Mouse (Mus musculus) adrenal gland, adult 8-10 months (tissue): ENCODE results near the gene Tex47. TPM values are rescaled to one million over a fixed set of nuclear protein-coding genes. Genes with fewer than 3 reads are reported as not detected.

Experiments
- DNase-seq: peaks from one replicate; pipeline ENCODE4 v3.0.0; 2022
- total RNA-seq, 4 experiments: library from RNA; stranded (reverse); gene quantifications; 2 replicates each; pipeline ENCODE4 v1.2.4; 2022

Gene Tex47
- total RNA-seq, result not detected

- DNase-seq, result no peak
Observed at GRCm38 (mm10) chr5:7303819-7304218, at the start of gene Tex47. Gene Tex47 (plus strand): TSS chr5:7304119.

GRCm38 (mm10) chr5:7276659-7277455 lies 27.1 kb upstream of the Tex47 start:
- no peak for DNase-seq

- DNase-seq, result no peak
Observed at GRCm38 (mm10) chr5:7284336-7284735, 19.6 kb upstream of the Tex47 start.

GRCm38 (mm10) chr5:7302969-7303368 lies 950 bp upstream of the Tex47 start:
- DNase-seq, result no peak

GRCm38 (mm10) chr5:7325594-7325993 lies 21.7 kb downstream of the Tex47 start:
- DNase-seq, result no peak

- no peak for DNase-seq
Observed at GRCm38 (mm10) chr5:7344145-7345010, 40.5 kb downstream of the Tex47 start, which contains the start of gene Zfp804b. Gene Zfp804b (minus strand): TSS chr5:7344756.

- DNase-seq, result no peak
Observed at GRCm38 (mm10) chr5:7345011-7345389, 41.1 kb downstream of the Tex47 start.

Other genes with a start within 250 kb of the Tex47 start
- gene Zfp804b, start 40.6 kb downstream of the Tex47 start, total RNA-seq, result under 1 TPM in 2 of 4 experiments, not detected in 2; 0.09 to 0.11 TPM